Mouse (Mus musculus) limb, embryonic 12.5 days (tissue): Measurements from ENCODE around the gene Tbx10. TPM values are rescaled to one million over a fixed set of nuclear protein-coding genes. Genes with fewer than 3 reads are reported as not detected.
"Not testable (repeated sequence)": the region's sequence is repeated elsewhere in the genome, so short reads cannot be mapped to it uniquely, and the experiment has no call there.

ENCODE experiments used
- ATAC-seq: fragments of 200-750 bp; cut with Nextera tagmentation; 2 replicates; pipeline ENCODE4 v1.8.0; 2017; ENCODE audit warnings: low read depth, moderate TSS enrichment; ENCODE audit not compliant: insufficient number of reproducible peaks, insufficient read depth, low FRiP score, low TSS enrichment
- H3K27ac ChIP-seq: fragments of 300-500 bp; sonication (generic); 2 replicates; pipeline ENCODE4 v1.5.1; 2016; ENCODE audit warnings: mild to moderate bottlenecking, moderate library complexity
- H3K27me3 ChIP-seq: fragments of 300-500 bp; sonication (generic); 2 replicates; pipeline ENCODE4 v1.6.1; 2016; ENCODE audit warnings: mild to moderate bottlenecking, moderate library complexity
- H3K36me3 ChIP-seq: fragments of 300-500 bp; sonication (generic); 2 replicates; pipeline ENCODE4 v1.6.1; 2016; ENCODE audit warnings: mild to moderate bottlenecking, moderate library complexity
- H3K4me1 ChIP-seq: fragments of 300-500 bp; sonication (generic); replicated peaks from 2 replicates; pipeline ENCODE4 v1.6.1; 2016
- H3K4me2 ChIP-seq: fragments of 300-500 bp; sonication (generic); 2 replicates; pipeline ENCODE4 v1.6.1; 2016; ENCODE audit warnings: mild to moderate bottlenecking, moderate library complexity
- H3K4me3 ChIP-seq: fragments of 300-500 bp; sonication (generic); replicated peaks from 2 replicates; pipeline ENCODE4 v1.5.1; 2016; ENCODE audit warnings: mild to moderate bottlenecking
- H3K9ac ChIP-seq: fragments of 300-500 bp; sonication (generic); replicated peaks from 2 replicates; pipeline ENCODE4 v1.6.1; 2016; ENCODE audit warnings: mild to moderate bottlenecking, moderate library complexity
- H3K9me3 ChIP-seq: fragments of 300-500 bp; sonication (generic); 2 replicates; pipeline ENCODE4 v1.6.1; 2016; ENCODE audit warnings: mild to moderate bottlenecking, moderate library complexity
- WGBS: fragments of 180-500 bp; shearing (Covaris S2); methylation state at CpG from one replicate; pipeline ENCODE4 v1.1.7; 2016; 5-methylcytosine and 5-hydroxymethylcytosine counted together
- polyA plus RNA-seq: library from polyadenylated mRNA; unstranded; fragments of >200 nt; fragmentation: Nextera tagmentation; extraction: Ambion mirVana; gene quantifications from 2 replicates; pipeline ENCODE4 v1.2.1, GENCODE M21; 2016

Tbx10 gene
- polyA plus RNA-seq, 1 experiment from 2014 or later: not detected

DNA sequence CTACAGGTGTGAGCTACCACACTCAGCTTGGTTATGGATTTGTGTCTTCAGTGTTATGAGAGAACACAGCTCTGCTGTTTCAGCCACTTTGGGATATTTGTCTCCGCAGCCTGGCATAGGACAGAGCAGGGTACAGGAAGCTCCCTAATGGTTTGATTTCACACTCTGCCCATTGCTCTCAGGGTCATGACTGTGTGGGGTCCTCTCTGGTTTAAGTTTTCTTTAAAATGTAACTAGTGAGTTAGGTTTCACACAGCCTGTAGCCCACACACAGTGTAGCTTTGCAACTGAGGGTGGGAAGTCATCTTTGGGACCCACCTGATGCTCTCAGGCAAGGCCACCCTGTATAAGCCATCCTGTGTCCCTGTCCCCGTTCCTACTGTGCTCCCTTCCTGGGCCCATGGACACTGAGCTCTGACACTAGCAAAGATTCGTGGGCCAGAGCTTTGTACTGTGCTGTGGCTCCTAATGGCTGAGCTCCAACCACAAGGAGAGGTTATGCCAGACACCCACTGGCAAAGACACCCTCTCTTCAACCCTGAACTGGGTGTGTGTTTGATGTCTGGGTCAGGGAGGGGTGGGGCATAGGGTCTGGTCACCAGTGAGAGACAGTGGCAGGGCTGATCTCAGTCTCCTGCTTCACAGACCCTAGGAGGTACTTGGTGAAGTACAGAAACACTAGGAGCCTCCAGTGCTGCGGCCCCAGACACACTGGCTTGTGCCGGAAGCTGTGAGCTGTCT is 35.1 kb upstream of the Tbx10 start:
- not testable (repeated sequence) for H3K9me3 ChIP-seq, H3K4me1 ChIP-seq, H3K4me2 ChIP-seq, H3K27me3 ChIP-seq, H3K27ac ChIP-seq, ATAC-seq, H3K36me3 ChIP-seq, H3K4me3 ChIP-seq, H3K9ac ChIP-seq
- 77% methylated on average over 5 of the region's 5 CpGs for WGBS

GRCm38 (mm10) chr19:3958470-3958869 is 34.1 kb upstream of the Tbx10 start, which contains the start of gene Aldh3b3:
TSS of gene Aldh3b3 (plus strand) at chr19:3958645.
- no peaks in the 10 kb centered on the region for H3K27me3 ChIP-seq
- H3K27ac ChIP-seq: no peak within 1 kb of the TSS
- H3K9ac ChIP-seq: no peak within 1 kb of the TSS
- H3K4me3 ChIP-seq: no peak within 1 kb of the TSS
- no peak for ATAC-seq
- H3K36me3 ChIP-seq: no peaks in the 10 kb centered on the region
- no peak within 1 kb of the TSS for H3K4me2 ChIP-seq
- WGBS: 70% methylated on average over 4 of the region's 4 CpGs
- no peaks in the 10 kb centered on the region for H3K4me1 ChIP-seq
- no peaks in the 10 kb centered on the region for H3K9me3 ChIP-seq

DNA sequence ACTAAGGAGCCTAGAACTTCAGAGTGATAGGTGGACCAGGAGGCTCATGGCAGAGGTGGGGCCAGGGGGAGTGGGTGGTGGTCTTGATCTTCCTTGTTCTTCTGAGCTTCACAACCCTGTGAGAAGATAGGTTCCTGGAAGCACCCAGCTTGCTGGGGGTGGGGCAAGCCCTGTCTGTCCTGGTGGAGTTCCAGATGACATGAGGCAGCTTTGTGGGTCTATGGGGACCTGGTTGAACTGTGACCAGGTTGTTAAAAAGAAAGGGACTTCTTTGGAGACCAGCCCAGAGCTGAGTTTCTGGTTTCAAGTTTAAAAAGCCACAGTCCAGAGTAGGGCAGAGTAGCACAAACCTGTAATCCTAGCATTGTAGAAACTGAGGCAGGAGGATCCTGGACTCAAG is 33.5 kb upstream of the Tbx10 start:
- no peak overlapping the region for H3K4me3 ChIP-seq
- no peaks in the 10 kb centered on the region for H3K4me1 ChIP-seq
- no peaks in the 10 kb centered on the region for H3K36me3 ChIP-seq
- H3K27me3 ChIP-seq: no peaks in the 10 kb centered on the region
- no peak overlapping the region for H3K4me2 ChIP-seq
- no peak overlapping the region for H3K9ac ChIP-seq
- no peak overlapping the region for H3K27ac ChIP-seq
- H3K9me3 ChIP-seq: no peaks in the 10 kb centered on the region
- ATAC-seq: no peak

- ATAC-seq: no peak
- H3K4me3 ChIP-seq: no peak overlapping the region
- no peak overlapping the region for H3K9ac ChIP-seq
- WGBS: 82% methylated on average over 5 of the region's 5 CpGs
- no peaks in the 10 kb centered on the region for H3K9me3 ChIP-seq
- H3K36me3 ChIP-seq: no peaks in the 10 kb centered on the region
- H3K27ac ChIP-seq: no peak overlapping the region
- H3K27me3 ChIP-seq: no peaks in the 10 kb centered on the region
- no peaks in the 10 kb centered on the region for H3K4me1 ChIP-seq
- no peak overlapping the region for H3K4me2 ChIP-seq
Measured at GRCm38 (mm10) chr19:3960211-3960610, 32.3 kb upstream of the Tbx10 start.

DNA sequence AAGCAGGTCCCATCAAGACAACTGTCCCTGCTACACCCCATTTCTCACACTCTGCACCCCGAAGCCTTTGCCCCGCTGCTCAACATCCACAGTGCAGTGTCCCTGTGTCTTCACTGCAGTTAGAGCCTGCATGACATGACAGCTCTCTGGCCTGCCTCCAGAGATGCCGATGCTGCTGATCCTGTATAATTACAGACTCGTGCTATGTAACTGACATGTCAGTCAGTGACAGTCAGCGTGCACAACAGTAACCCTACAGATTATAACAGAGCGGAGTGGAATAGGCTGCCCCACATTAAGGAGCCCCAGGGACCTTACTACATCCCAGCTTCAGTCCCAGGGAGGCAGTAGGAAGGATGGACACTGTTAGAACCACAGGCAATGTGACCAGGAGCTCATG is 30.7 kb upstream of the Tbx10 start:
- not testable (repeated sequence) for H3K27me3 ChIP-seq, H3K27ac ChIP-seq, H3K4me3 ChIP-seq, H3K4me2 ChIP-seq, H3K4me1 ChIP-seq, H3K9ac ChIP-seq, H3K36me3 ChIP-seq, ATAC-seq, H3K9me3 ChIP-seq
- 86% methylated on average over 6 of the region's 6 CpGs for WGBS

DNA sequence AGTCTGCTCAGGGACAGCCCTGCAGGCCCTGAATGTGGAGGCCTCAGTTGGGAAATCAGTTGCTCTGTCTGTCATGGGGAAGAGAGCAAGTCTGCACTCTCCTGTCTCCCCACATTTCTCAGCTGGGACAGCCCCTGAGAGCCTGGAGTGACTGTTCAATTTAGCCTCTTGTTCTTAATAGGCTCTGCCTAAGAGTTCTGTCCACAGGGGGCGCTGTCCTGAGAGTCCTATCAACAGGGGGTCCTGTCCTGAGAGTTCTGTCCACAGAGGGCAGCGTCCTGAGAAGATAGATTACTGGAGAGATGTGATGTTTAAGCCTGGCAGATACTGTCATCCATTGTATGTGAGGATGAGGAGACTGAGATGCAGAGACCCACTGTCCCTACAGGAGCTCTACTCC is 30.1 kb upstream of the Tbx10 start:
- H3K36me3 ChIP-seq: no peaks in the 10 kb centered on the region
- H3K4me2 ChIP-seq: no peak overlapping the region
- H3K27ac ChIP-seq: no peak overlapping the region
- ATAC-seq: no peak
- H3K27me3 ChIP-seq: no peaks in the 10 kb centered on the region
- 25% methylated on average over 2 of the region's 2 CpGs for WGBS
- no peaks in the 10 kb centered on the region for H3K9me3 ChIP-seq
- H3K4me3 ChIP-seq: no peak overlapping the region
- H3K9ac ChIP-seq: no peak overlapping the region
- H3K4me1 ChIP-seq: no peaks in the 10 kb centered on the region

DNA sequence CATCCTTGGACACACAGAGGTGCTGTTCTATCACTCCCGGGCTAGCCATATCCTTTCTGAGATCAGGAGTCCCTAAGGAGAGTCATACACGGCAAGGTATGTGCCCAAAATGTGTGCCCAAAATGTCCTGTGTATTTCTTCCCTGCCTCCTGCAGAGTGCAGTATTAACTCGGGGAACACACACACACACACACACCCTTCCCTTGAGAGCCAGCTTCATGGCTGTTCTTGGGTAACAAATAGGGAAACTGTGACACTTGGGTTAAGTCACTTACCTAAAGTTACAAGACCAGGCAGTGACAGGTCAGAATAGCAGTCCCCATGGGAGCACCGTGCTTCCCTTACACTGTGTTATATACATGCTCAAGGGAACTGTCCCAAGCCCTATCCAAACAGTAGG is 28.5 kb upstream of the Tbx10 start:
- H3K4me3 ChIP-seq: no peak overlapping the region
- H3K4me1 ChIP-seq: 0 out of 2 replicates have a peak, but pooled peaks cover 3% of the 10 kb centered on the region
- H3K9me3 ChIP-seq: no peaks in the 10 kb centered on the region
- no peak for ATAC-seq
- no peaks in the 10 kb centered on the region for H3K27me3 ChIP-seq
- 75% methylated on average over 4 of the region's 4 CpGs for WGBS
- no peak overlapping the region for H3K27ac ChIP-seq
- H3K36me3 ChIP-seq: no peaks in the 10 kb centered on the region
- H3K9ac ChIP-seq: no peak overlapping the region
- H3K4me2 ChIP-seq: no peak overlapping the region

GRCm38 (mm10) chr19:3966330-3967075 is 26.0 kb upstream of the Tbx10 start:
- H3K4me1 ChIP-seq: 0 out of 2 replicates have a peak, but pooled peaks cover 7% of the 10 kb centered on the region
- no peak overlapping the region for H3K9ac ChIP-seq
- H3K27ac ChIP-seq: no peak overlapping the region
- no peaks in the 10 kb centered on the region for H3K36me3 ChIP-seq
- H3K9me3 ChIP-seq: no peaks in the 10 kb centered on the region
- H3K4me2 ChIP-seq: no peak overlapping the region
- no peak for ATAC-seq
- no peak overlapping the region for H3K4me3 ChIP-seq
- 0 out of 2 replicates have a peak, but pooled peaks cover 3% of the 10 kb centered on the region for H3K27me3 ChIP-seq
- 70% methylated on average over 11 of the region's 11 CpGs for WGBS

GRCm38 (mm10) chr19:3967258-3967657 is 25.3 kb upstream of the Tbx10 start:
- no peak overlapping the region for H3K27ac ChIP-seq
- H3K36me3 ChIP-seq: no peaks in the 10 kb centered on the region
- H3K4me3 ChIP-seq: no peak overlapping the region
- WGBS: 51% methylated on average over 3 of the region's 3 CpGs
- no peak overlapping the region for H3K4me2 ChIP-seq
- no peak overlapping the region for H3K9ac ChIP-seq
- 0 out of 2 replicates have a peak, but pooled peaks cover 8% of the 10 kb centered on the region for H3K4me1 ChIP-seq
- H3K9me3 ChIP-seq: no peaks in the 10 kb centered on the region
- ATAC-seq: no peak
- 0 out of 2 replicates have a peak, but pooled peaks cover 3% of the 10 kb centered on the region for H3K27me3 ChIP-seq

GRCm38 (mm10) chr19:3972229-3972628 is 20.3 kb upstream of the Tbx10 start, which contains the start of gene Aldh3b2:
TSS of gene Aldh3b2 (plus strand) at chr19:3972328.
- 0 out of 2 replicates have a peak, but pooled peaks cover 3% of the 10 kb centered on the region for H3K27me3 ChIP-seq
- 0 out of 2 replicates have a peak, but pooled peaks cover 14% of the 10 kb centered on the region for H3K4me1 ChIP-seq
- WGBS: 23% methylated on average over 9 of the region's 9 CpGs
- H3K9me3 ChIP-seq: no peaks in the 10 kb centered on the region
- H3K27ac ChIP-seq: no peak within 1 kb of the TSS
- no peaks in the 10 kb centered on the region for H3K36me3 ChIP-seq
- H3K9ac ChIP-seq: no peak within 1 kb of the TSS
- no peak for ATAC-seq
- H3K4me2 ChIP-seq: no peak within 1 kb of the TSS
- H3K4me3 ChIP-seq: no peak within 1 kb of the TSS

DNA sequence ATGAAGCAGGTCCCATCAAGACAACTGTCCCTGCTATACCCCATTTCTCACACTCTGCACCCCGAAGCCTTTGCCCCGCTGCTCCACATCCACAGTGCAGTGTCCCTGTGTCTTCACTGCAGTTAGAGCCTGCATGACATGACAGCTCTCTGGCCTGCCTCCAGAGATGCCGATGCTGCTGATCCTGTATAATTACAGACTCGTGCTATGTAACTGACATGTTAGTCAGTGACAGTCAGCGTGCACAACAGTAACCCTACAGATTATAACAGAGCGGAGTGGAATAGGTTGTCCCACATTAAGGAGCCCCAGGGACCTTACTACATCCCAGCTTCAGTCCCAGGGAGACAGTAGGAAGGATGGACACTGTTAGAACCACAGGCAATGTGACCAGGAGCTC is 17.9 kb upstream of the Tbx10 start:
- not testable (repeated sequence) for H3K36me3 ChIP-seq, H3K27ac ChIP-seq, ATAC-seq, H3K9ac ChIP-seq, H3K27me3 ChIP-seq, H3K9me3 ChIP-seq, H3K4me1 ChIP-seq, H3K4me3 ChIP-seq, H3K4me2 ChIP-seq
- 82% methylated on average over 6 of the region's 6 CpGs for WGBS
